8 mouse cellular contexts compared by ENCODE assay signal in genomic region chr9:107714221-107714952, GRCm38 (mm10). TPM values are rescaled to one million over a fixed set of nuclear protein-coding genes. Genes with fewer than 3 reads are reported as not detected.
DNase-seq lines count a peak whose midpoint lies in the region; ATAC-seq lines count a peak whose summit lies in the region.

No protein-coding gene starts in this region.

- ATAC-seq in heart, embryonic 11.5 days (replicated peaks; ENCODE audit: insufficient number of reproducible peaks, low FRiP score, low TSS enrichment): no peak
- ATAC-seq in kidney, embryonic 16.5 days (ENCODE audit: low FRiP score, low TSS enrichment): peak; percentile 77
- ATAC-seq in neural tube, embryonic 12.5 days (ENCODE audit: low FRiP score, low read depth): no peak

- DNase-seq in adrenal gland, postnatal 10 days: peak; percentile 72
- no peak for DNase-seq in adrenal gland, adult 8-10 months
- peak; percentile 65 to 73 for DNase-seq in cerebellum, postnatal 14 days
- no peak for DNase-seq in left cerebral cortex, postnatal 25 days (ENCODE audit: low spot score in 2 of 2)
- no peak for DNase-seq in spleen, postnatal 36 days (ENCODE audit: low spot score in 2 of 2)

- no peaks in the 10 kb centered on the region for H3K36me3 ChIP-seq in heart, embryonic 11.5 days (ENCODE audit: control insufficient read depth, insufficient read depth, low read length)
- H3K36me3 ChIP-seq in kidney, embryonic 16.5 days (ENCODE audit: insufficient read depth, low read length): no peaks in the 10 kb centered on the region
- no peaks in the 10 kb centered on the region for H3K36me3 ChIP-seq in neural tube, embryonic 12.5 days

- H3K27ac ChIP-seq in heart, embryonic 11.5 days (ENCODE audit: low read depth, low read length): peak overlapping the region; percentile 63
- H3K27ac ChIP-seq in kidney, embryonic 16.5 days (ENCODE audit: low read length): peak overlapping the region; percentile 94
- H3K27ac ChIP-seq in neural tube, embryonic 12.5 days: no peak overlapping the region

- peak overlapping the region; percentile 40; the same call in 1 of the 2 replicates for H3K9ac ChIP-seq in heart, embryonic 11.5 days (ENCODE audit: low read depth, low read length)
- peak overlapping the region; percentile 41 for H3K9ac ChIP-seq in kidney, embryonic 16.5 days (replicated peaks; ENCODE audit: low read length)
- H3K9ac ChIP-seq in neural tube, embryonic 12.5 days: 0 out of 2 replicates have a peak overlapping the region, but pooled peaks have one; percentile 8

- H3K9me3 ChIP-seq in heart, embryonic 11.5 days (replicated peaks; ENCODE audit: control insufficient read depth, low read length): no peaks in the 10 kb centered on the region
- H3K9me3 ChIP-seq in kidney, embryonic 16.5 days (ENCODE audit: low read length): no peaks in the 10 kb centered on the region
- no peaks in the 10 kb centered on the region for H3K9me3 ChIP-seq in neural tube, embryonic 12.5 days

- intact Hi-C loops in left cerebral cortex, postnatal 25 days (cut with DNase I): no loop called here

- H3K27me3 ChIP-seq in heart, embryonic 11.5 days (ENCODE audit: control insufficient read depth, insufficient read depth, low read length): peaks cover 13% of the 10 kb centered on the region
- H3K27me3 ChIP-seq in kidney, embryonic 16.5 days (ENCODE audit: insufficient read depth, low read length): no peaks in the 10 kb centered on the region
- H3K27me3 ChIP-seq in neural tube, embryonic 12.5 days (replicated peaks): peaks cover 26% of the 10 kb centered on the region

- peaks cover 26% of the 10 kb centered on the region for H3K4me1 ChIP-seq in heart, embryonic 11.5 days (ENCODE audit: control insufficient read depth, insufficient read depth, low read length)
- H3K4me1 ChIP-seq in kidney, embryonic 16.5 days (ENCODE audit: insufficient read depth, low read length): peaks cover 48% of the 10 kb centered on the region
- peaks cover 33% of the 10 kb centered on the region for H3K4me1 ChIP-seq in neural tube, embryonic 12.5 days

- H3K4me3 ChIP-seq in heart, embryonic 11.5 days (ENCODE audit: low read depth, low read length): no peak overlapping the region
- no peak overlapping the region for H3K4me3 ChIP-seq in kidney, embryonic 16.5 days (ENCODE audit: low read length)
- no peak overlapping the region for H3K4me3 ChIP-seq in neural tube, embryonic 12.5 days

- peak overlapping the region; percentile 29; the same call in 1 of the 2 replicates for H3K4me2 ChIP-seq in heart, embryonic 11.5 days
- H3K4me2 ChIP-seq in kidney, embryonic 16.5 days (replicated peaks; ENCODE audit: low read depth, low read length): 0 out of 2 replicates have a peak overlapping the region, but pooled peaks have one; percentile 11
- peak overlapping the region; percentile 18 for H3K4me2 ChIP-seq in neural tube, embryonic 12.5 days (replicated peaks)

- 12% methylated on average over 12 of the region's 12 CpGs for WGBS in heart, embryonic 11.5 days (ENCODE audit: insufficient replicate concordance)
- WGBS in kidney, embryonic 16.5 days: 9% methylated on average over 12 of the region's 12 CpGs
- WGBS in neural tube, embryonic 12.5 days: 17% methylated on average over 12 of the region's 12 CpGs

RNA-seq across cellular contexts. Expression of gene Sema3f, which starts 4.1 kb away (rescaled TPM):
- 10 to 100 TPM; 20.2 to 24.8 TPM for total RNA-seq in adrenal gland, postnatal 10 days (2021)
- 10 to 100 TPM; 25.0 to 41.2 (median 29.8) TPM for total RNA-seq in adrenal gland, adult 8-10 months (2022)
- polyA plus RNA-seq in heart, embryonic 11.5 days (2014; fragmentation: Nextera tagmentation; extraction: Ambion mirVana): 4.6 and 5.8 TPM in 2 replicates
- 20.9 and 25.7 TPM in 2 replicates for polyA plus RNA-seq in kidney, embryonic 16.5 days (2015; fragmentation: Nextera tagmentation; extraction: Ambion mirVana)
- 21.4 and 21.5 TPM in 2 replicates for polyA plus RNA-seq in neural tube, embryonic 12.5 days (2016; fragmentation: Nextera tagmentation; extraction: Ambion mirVana)
- 10 to 100 TPM; 16.6 to 17.8 TPM for total RNA-seq in left cerebral cortex, postnatal 25 days (2021)

RNA-seq across cellular contexts. Expression of gene Gnat1, which starts 34.9 kb away (rescaled TPM):
- total RNA-seq in adrenal gland, postnatal 10 days (2021): under 1 TPM; 0.33 to 0.42 TPM
- under 1 TPM in 1 of 4 experiments, not detected in 3; 0.74 TPM for total RNA-seq in adrenal gland, adult 8-10 months (2022)
- 0.42 and 1.2 TPM in 2 replicates for polyA plus RNA-seq in heart, embryonic 11.5 days (2014; fragmentation: Nextera tagmentation; extraction: Ambion mirVana)
- 2.8 and 3.0 TPM in 2 replicates for polyA plus RNA-seq in kidney, embryonic 16.5 days (2015; fragmentation: Nextera tagmentation; extraction: Ambion mirVana)
- 1.3 and 2.3 TPM in 2 replicates for polyA plus RNA-seq in neural tube, embryonic 12.5 days (2016; fragmentation: Nextera tagmentation; extraction: Ambion mirVana)
- total RNA-seq in left cerebral cortex, postnatal 25 days (2021): under 1 TPM; 0.18 to 0.21 TPM

RNA-seq across cellular contexts. Expression of gene Slc38a3, which starts 45.1 kb away (rescaled TPM):
- 10 to 100 TPM; 42.0 to 95.1 TPM for total RNA-seq in adrenal gland, postnatal 10 days (2021)
- 1 to 10 TPM in 1 of 4 experiments, under 1 TPM in 3; 0.31 to 2.2 (median 0.74) TPM for total RNA-seq in adrenal gland, adult 8-10 months (2022)
- 2.8 and 3.3 TPM in 2 replicates for polyA plus RNA-seq in heart, embryonic 11.5 days (2014; fragmentation: Nextera tagmentation; extraction: Ambion mirVana)
- 12.4 and 12.9 TPM in 2 replicates for polyA plus RNA-seq in kidney, embryonic 16.5 days (2015; fragmentation: Nextera tagmentation; extraction: Ambion mirVana)
- 12.8 and 14.1 TPM in 2 replicates for polyA plus RNA-seq in neural tube, embryonic 12.5 days (2016; fragmentation: Nextera tagmentation; extraction: Ambion mirVana)
- total RNA-seq in left cerebral cortex, postnatal 25 days (2021): 10 to 100 TPM; 69.9 to 81.4 TPM

RNA-seq across cellular contexts. Expression of gene Rbm5, which starts 56.4 kb away (rescaled TPM):
- total RNA-seq in adrenal gland, postnatal 10 days (2021): 100 to 1,000 TPM in 1 of 2 experiments, 10 to 100 TPM in 1; 97.7 to 131 TPM
- 100 to 1,000 TPM in 2 of 4 experiments, 10 to 100 TPM in 2; 91.2 to 204 (median 127) TPM for total RNA-seq in adrenal gland, adult 8-10 months (2022)
- polyA plus RNA-seq in heart, embryonic 11.5 days (2014; fragmentation: Nextera tagmentation; extraction: Ambion mirVana): 113 and 135 TPM in 2 replicates
- 203 and 214 TPM in 2 replicates for polyA plus RNA-seq in kidney, embryonic 16.5 days (2015; fragmentation: Nextera tagmentation; extraction: Ambion mirVana)
- polyA plus RNA-seq in neural tube, embryonic 12.5 days (2016; fragmentation: Nextera tagmentation; extraction: Ambion mirVana): 231 and 241 TPM in 2 replicates
- 100 to 1,000 TPM; 122 to 155 TPM for total RNA-seq in left cerebral cortex, postnatal 25 days (2021)

Comparison
In these comparisons a context has a peak if more than half of its experiments do, and no peak if none do; other contexts are left out.
1. DNase-seq: peak in adrenal gland, postnatal 10 days (single experiment) and cerebellum, postnatal 14 days (2 of 2); none in adrenal gland, adult 8-10 months (single experiment), left cerebral cortex, postnatal 25 days (0 of 2) and spleen, postnatal 36 days (0 of 2).
2. RNA of gene Slc38a3, which starts 45.1 kb away (total RNA-seq): 42.0 to 95.1 TPM in adrenal gland, postnatal 10 days and 69.9 to 81.4 TPM in left cerebral cortex, postnatal 25 days; 0.31 to 2.2 TPM in adrenal gland, adult 8-10 months; every median in the first group is over 10 times any median in the second.
3. Peak in every context shown above with its lines, with median percentiles within 50 percentile points of each other: H3K4me2 ChIP-seq and H3K9ac ChIP-seq.